ENCODE assay signal across 19 mouse cellular contexts in genomic region chr17:27023342-27023741, GRCm38 (mm10).
"Had no signal": no experiment of that assay in that cellular context is flagged by ENCODE, and none has a peak within 500 bp of the region (broad histone marks: within the 10 kb centered on the region; RNA-seq: fewer than 3 reads in every experiment).

No protein-coding gene starts in this region.

- H3K9me3 ChIP-seq: kidney, embryonic 15.5 days; limb, embryonic 10.5 days; limb, embryonic 13.5 days; lung, embryonic 15.5 days; midbrain, embryonic 10.5 days; midbrain, embryonic 13.5 days; stomach, embryonic 15.5 days had no signal

- DNase-seq: kidney, adult 11 months; kidney, adult 8-10 months; kidney, postnatal 10 days; kidney, postnatal 36 days; lung, adult 18-20 months; lung, postnatal 14 days; lung, postnatal 4 days; right cerebral cortex, postnatal 14 days; right cerebral cortex, postnatal 4 days; thymus, postnatal 25 days had no signal

- H3K27me3 ChIP-seq: kidney, embryonic 15.5 days; limb, embryonic 13.5 days; lung, embryonic 15.5 days; midbrain, embryonic 13.5 days; stomach, embryonic 15.5 days had no signal

- H3K4me2 ChIP-seq: kidney, embryonic 15.5 days; limb, embryonic 13.5 days; lung, embryonic 15.5 days; midbrain, embryonic 13.5 days; stomach, embryonic 15.5 days had no signal

- H3K27ac ChIP-seq: kidney, embryonic 15.5 days; limb, embryonic 10.5 days; limb, embryonic 13.5 days; lung, embryonic 15.5 days; midbrain, embryonic 10.5 days; midbrain, embryonic 13.5 days; stomach, embryonic 15.5 days had no signal

- H3K9ac ChIP-seq: kidney, embryonic 15.5 days; limb, embryonic 13.5 days; lung, embryonic 15.5 days; midbrain, embryonic 13.5 days; stomach, embryonic 15.5 days had no signal

- H3K4me3 ChIP-seq: kidney, embryonic 15.5 days; limb, embryonic 10.5 days; limb, embryonic 13.5 days; lung, embryonic 15.5 days; midbrain, embryonic 10.5 days; midbrain, embryonic 13.5 days; myocyte; stomach, embryonic 15.5 days had no signal

- ATAC-seq: midbrain, embryonic 13.5 days; midbrain, embryonic 16.5 days had no signal
